Mouse (Mus musculus): ENCODE measurements around the gene Magi2. TPM values are rescaled to one million over a fixed set of nuclear protein-coding genes. Genes with fewer than 3 reads are reported as not detected.

Magi2 gene
- polyA plus RNA-seq, 1 experiment from 2014 or later = 22.3 TPM

DNA sequence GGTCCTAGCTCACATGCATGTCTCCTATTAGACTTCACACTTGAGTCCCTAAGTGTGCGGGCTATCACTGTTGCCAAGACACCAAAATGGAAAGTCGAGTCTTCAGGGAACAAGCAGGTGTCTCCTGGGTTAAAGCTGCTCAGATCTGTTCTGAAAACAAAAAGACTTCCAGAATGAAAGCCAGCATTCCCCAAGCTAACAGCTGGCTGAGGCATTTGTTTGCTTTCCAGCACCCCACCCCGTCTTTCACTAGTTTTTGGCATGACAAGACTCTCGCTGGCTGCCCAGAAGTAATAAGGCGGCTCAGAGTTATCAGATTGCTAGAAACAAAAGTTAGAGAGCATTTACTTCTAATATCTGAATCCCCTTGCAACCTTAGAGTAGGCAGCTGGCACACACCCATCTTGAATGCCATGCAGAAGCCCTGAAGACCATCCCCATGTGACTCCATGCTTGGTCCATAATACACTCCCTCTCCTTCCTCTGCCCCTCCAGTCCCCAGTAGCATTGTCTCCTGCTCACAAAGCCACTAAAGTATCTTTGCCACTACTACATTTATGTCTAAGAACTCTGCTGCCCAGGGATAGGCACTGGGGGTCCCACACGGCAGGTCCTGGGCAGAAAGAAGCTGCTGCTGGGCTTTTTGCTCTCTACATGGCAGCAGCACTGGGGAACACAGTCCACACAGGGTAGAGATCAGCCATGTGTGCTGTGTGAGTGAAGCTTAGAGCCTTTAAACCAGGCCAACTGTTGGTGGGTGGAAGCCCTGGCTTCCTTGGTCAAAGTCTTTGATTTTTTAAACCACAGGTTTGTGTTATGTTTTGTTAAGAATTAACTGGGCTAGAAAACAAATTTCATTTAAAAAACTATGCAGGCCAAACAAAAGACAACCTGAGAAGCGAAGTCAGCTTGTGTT, 1394.0 kb downstream of the Magi2 start:
- no peaks in the 10 kb centered on the region for H3K9me3 ChIP-seq
- peaks cover 10% of the 10 kb centered on the region for H3K4me1 ChIP-seq
- 82% methylated on average over 7 of the region's 7 CpGs for WGBS
- H3K4me2 ChIP-seq = no peak overlapping the region
- no peak for ATAC-seq (ENCODE audit: low FRiP score)
- H3K27me3 ChIP-seq = no peaks in the 10 kb centered on the region
- no peak overlapping the region for H3K4me3 ChIP-seq (replicated peaks)
- H3K9ac ChIP-seq = no peak overlapping the region
- no peak overlapping the region for H3K27ac ChIP-seq
- H3K36me3 ChIP-seq (replicated peaks) = no peaks in the 10 kb centered on the region

DNA sequence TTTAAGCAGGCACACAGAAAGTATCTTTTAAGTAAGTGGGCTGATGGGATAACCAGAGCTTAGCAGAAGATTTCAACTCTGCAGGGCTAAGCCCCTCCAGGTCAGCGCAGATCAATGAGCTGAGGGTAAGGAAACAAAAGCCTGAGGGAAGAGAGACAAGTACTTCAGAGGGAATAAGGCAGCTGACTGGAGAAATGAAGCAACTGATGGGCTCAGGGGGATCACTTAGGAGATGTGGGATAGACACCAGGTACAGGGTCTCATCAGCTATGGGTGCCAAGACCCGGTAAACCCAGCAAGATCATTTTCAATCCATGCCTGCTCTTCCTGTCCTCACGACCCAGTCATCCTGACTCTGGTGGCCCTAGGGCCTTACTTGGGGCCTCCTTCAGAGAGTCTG, 1395.6 kb downstream of the Magi2 start:
- Histone ChIP-seq H3K9me3 (no peaks in the 10 kb centered on the region), H3K4me3 (replicated peaks) (no peak overlapping the region), H3K27me3 (no peaks in the 10 kb centered on the region), H3K4me1 (peaks cover 10% of the 10 kb centered on the region), H3K36me3 (replicated peaks) (no peaks in the 10 kb centered on the region), H3K27ac (no peak overlapping the region), H3K9ac (no peak overlapping the region), H3K4me2 (no peak overlapping the region)
- WGBS = 57% methylated on average over 3 of the region's 3 CpGs
- ATAC-seq (ENCODE audit: low FRiP score) = no peak

DNA sequence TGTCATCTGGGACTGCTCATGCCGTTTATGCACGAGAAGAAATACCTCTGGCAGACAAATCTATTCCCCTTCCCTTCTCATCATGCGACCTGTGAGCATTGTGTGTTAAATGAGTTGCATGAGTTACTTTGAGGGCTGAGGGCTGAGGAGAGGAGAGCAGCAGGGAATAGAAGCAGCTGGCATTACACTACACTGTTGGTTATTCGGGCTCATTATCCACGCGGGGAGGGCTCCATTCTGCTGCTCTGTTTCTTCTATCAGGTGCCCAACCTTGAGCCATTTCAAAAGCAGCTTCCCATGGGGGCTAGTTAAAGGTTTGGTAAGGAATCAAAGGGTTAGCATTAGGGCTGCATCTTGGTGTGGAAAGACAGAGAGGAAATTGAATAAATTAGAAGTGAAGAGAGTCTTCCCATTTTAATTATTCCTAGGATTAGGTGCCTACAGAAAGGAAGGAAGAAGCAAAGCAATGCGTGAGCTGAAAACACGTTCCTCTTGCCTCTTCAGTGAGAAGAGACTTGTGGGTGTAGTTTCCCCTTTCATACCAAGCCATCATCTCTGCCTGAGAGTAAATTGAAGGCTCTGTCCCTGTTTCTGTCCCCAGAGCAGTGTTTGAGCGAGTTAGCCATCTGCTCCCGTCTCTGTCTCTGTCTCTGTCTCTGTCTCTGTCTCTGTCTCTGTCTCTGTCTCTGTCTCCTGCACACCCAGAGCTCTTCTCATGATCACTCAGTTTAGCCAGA, 1396.2 kb downstream of the Magi2 start:
- Histone ChIP-seq H3K36me3 (replicated peaks) (no peaks in the 10 kb centered on the region), H3K4me1 (peaks cover 10% of the 10 kb centered on the region), H3K27ac (no peak overlapping the region), H3K9ac (no peak overlapping the region), H3K4me2 (no peak overlapping the region), H3K9me3 (no peaks in the 10 kb centered on the region), H3K4me3 (replicated peaks) (no peak overlapping the region), H3K27me3 (no peaks in the 10 kb centered on the region)
- WGBS = 44% methylated on average over 10 of the region's 10 CpGs
- ATAC-seq (ENCODE audit: low FRiP score) = no peak

DNA sequence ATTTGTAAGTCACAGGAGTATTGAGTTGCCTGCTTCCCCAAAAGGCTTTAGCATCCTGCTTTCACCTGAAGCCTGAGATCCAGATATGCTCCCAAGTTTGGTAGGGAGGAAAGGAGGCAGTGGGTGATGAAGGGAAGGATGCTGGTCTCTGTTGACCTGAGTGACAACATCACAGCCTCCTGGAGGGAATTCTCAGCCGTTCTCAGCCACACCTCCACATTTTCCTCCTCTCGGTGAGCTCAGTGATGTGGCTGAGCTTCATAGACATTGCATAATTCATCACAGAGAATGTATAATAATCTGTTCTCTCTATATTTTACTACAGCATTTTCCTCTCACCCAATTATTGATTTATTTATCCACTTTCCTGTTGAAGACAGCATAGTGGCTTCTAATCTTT, 1398.3 kb downstream of the Magi2 start:
- Histone ChIP-seq H3K4me2 (no peak overlapping the region), H3K4me3 (replicated peaks) (no peak overlapping the region), H3K36me3 (replicated peaks) (no peaks in the 10 kb centered on the region), H3K27me3 (no peaks in the 10 kb centered on the region), H3K9ac (no peak overlapping the region), H3K4me1 (peaks cover 10% of the 10 kb centered on the region), H3K9me3 (no peaks in the 10 kb centered on the region), H3K27ac (no peak overlapping the region)
- WGBS = 89% methylated on average over 2 of the region's 2 CpGs
- no peak for ATAC-seq (ENCODE audit: low FRiP score)

DNA sequence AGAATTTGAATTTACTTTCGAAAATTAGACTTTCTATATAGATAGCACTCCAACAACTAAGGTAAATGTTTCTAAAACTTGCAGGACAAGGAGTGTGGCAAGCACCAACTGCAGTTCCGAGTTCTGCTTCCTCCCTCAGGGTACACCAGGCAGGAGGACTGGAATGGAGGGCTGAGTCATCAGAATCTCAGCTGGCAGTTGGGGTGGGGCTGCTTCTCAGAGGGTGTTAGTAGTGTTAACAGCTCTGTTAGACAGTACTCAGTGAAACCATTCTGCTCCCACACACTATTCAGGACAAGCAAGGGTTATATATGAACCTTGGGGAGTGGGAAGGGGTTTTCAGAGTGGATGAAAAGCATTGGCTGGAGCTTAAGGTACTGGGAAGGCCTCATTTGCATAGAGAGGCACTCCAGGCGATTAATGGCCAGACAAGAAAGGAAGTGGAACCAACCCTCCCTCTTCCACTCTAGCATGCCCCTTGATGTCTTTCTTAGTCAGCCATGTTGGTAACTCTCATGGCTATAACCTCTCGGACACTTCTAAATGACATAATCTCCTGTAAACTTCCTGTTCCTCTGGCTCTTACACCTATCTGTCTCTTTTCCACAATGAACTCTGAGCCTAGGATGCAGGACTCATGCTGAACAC, 1402.2 kb downstream of the Magi2 start:
- H3K27me3 ChIP-seq = no peaks in the 10 kb centered on the region
- no peak overlapping the region for H3K4me3 ChIP-seq (replicated peaks)
- H3K36me3 ChIP-seq (replicated peaks) = no peaks in the 10 kb centered on the region
- H3K9ac ChIP-seq = no peak overlapping the region
- ATAC-seq (ENCODE audit: low FRiP score) = no peak
- no peak overlapping the region for H3K27ac ChIP-seq
- H3K4me2 ChIP-seq = no peak overlapping the region
- no peaks in the 10 kb centered on the region for H3K9me3 ChIP-seq
- peaks cover 2% of the 10 kb centered on the region; the same call in 1 of the 2 replicates for H3K4me1 ChIP-seq
- WGBS = 61% methylated on average over 4 of the region's 4 CpGs

DNA sequence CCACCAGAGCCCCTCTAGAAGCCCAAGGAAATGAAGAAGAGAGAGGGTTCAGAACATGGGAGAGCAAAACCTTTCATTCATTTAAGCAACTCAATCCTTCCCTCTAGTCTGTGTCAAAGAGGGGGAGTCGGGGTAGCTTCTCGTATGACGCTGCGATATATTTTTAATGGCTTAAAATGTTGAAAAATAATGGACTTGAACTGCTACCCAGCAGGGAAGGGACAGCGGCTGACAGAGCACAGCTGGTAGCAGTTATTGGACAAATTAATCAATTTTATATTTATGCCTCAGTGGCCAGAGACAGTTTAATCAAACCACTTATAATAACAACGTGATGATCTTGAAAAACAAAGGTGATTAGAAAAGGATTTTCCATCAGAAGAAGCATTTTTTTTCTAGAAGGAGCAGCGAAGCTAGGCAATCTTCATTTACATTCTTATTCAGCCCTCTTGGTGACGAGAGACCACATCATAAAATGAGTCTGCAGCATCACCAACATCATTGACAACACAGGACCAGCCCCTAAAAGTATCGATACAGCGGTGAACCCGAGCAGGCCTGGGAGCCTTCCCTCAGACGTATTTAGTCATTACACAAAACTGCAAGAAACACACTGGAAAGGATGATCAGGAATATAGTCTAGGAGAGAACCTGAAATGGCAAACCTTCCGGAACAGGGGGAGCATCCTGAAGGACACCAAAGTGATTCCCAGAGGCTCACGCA, 1407.4 kb downstream of the Magi2 start:
- Histone ChIP-seq H3K27me3 (no peaks in the 10 kb centered on the region), H3K36me3 (replicated peaks) (no peaks in the 10 kb centered on the region), H3K9me3 (no peaks in the 10 kb centered on the region), H3K27ac (no peak overlapping the region), H3K4me3 (replicated peaks) (no peak overlapping the region), H3K9ac (no peak overlapping the region), H3K4me1 (peaks cover 3% of the 10 kb centered on the region; the same call in 1 of the 2 replicates), H3K4me2 (no peak overlapping the region)
- 75% methylated on average over 14 of the region's 14 CpGs for WGBS
- peak; percentile 54; the same call in 1 of the 2 replicates for ATAC-seq (ENCODE audit: low FRiP score)

DNA sequence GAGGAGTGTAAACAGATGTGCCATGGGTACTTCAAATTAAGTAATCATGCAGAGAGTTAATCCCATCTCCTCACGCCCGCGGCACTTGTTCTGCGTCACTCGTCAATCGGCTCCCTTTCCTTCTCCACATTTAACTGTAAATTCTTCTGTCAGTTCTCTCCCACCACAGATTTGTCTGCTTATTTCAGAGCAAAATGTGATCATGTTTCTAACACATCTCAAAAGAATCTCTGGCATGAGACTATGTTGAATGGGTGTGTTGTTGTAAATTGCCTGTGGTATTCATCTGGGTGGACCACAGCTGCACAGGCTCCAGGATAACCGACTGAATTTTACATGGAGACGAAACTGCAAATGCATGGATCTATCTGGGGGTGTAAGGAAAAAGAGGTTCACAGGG, 1408.0 kb downstream of the Magi2 start:
- no peaks in the 10 kb centered on the region for H3K27me3 ChIP-seq
- no peak overlapping the region for H3K4me3 ChIP-seq (replicated peaks)
- no peak overlapping the region for H3K4me2 ChIP-seq
- no peak overlapping the region for H3K9ac ChIP-seq
- H3K27ac ChIP-seq = no peak overlapping the region
- ATAC-seq (ENCODE audit: low FRiP score) = no peak
- 65% methylated on average over 8 of the region's 8 CpGs for WGBS
- H3K4me1 ChIP-seq = peaks cover 3% of the 10 kb centered on the region; the same call in 1 of the 2 replicates
- no peaks in the 10 kb centered on the region for H3K36me3 ChIP-seq (replicated peaks)
- H3K9me3 ChIP-seq = no peaks in the 10 kb centered on the region

DNA sequence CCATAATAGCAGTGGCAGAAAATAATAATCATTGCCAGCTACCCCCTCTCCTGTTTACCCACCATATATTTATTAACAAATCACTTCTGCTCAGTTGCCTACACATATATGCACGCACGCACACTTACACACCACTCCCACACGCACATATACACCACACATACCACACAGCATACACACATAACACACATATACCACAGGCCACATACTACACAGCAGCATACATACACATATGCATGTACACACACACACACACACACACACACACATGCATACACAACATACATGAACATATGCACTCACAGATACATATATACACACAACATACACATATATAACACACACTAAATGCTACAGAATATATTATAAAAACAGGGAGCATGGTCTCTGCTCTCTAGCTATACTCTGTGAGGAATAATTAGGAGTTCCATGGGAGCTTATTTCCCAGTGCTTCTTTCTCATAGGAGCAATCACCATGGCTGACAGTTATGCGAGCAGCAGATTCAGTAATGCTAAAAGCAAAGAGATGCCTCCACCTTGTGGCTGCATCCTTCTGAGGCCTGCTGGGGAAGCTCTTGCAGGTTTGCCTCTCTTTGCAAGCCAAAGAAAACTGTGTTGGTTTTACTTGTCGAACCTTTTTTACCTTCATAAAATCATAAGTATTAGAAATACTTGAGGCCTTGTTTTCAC, 1410.6 kb downstream of the Magi2 start:
- Histone ChIP-seq H3K27me3 (no peaks in the 10 kb centered on the region), H3K4me1 (peaks cover 3% of the 10 kb centered on the region; the same call in 1 of the 2 replicates), H3K36me3 (replicated peaks) (no peaks in the 10 kb centered on the region), H3K4me2 (no peak overlapping the region), H3K9me3 (no peaks in the 10 kb centered on the region), H3K4me3 (replicated peaks) (no peak overlapping the region), H3K9ac (no peak overlapping the region), H3K27ac (no peak overlapping the region)
- 85% methylated on average over 5 of the region's 5 CpGs for WGBS
- no peak for ATAC-seq (ENCODE audit: low FRiP score)

DNA sequence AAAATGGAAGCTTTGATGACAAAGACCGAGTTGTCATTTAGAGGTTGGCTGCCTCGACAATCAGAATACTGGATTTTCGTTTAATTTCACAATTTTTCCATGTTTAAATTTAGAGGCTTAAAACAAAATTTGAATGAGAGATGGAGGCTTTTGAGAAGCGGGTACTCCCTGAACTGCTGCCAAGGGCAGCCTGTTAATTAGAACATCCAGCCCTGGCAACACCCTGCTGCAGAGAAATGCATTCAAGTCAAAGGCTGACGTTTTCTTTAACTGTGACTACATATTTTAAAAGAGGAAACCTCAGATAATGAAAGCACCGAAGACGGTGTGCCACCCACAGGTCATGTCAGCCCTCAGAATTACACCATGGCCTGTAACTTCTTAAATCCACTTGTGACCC, 1415.4 kb downstream of the Magi2 start:
- no peak overlapping the region for H3K4me2 ChIP-seq
- no peaks in the 10 kb centered on the region for H3K4me1 ChIP-seq
- H3K4me3 ChIP-seq (replicated peaks) = no peak overlapping the region
- no peak overlapping the region for H3K9ac ChIP-seq
- H3K27me3 ChIP-seq = no peaks in the 10 kb centered on the region
- no peaks in the 10 kb centered on the region for H3K36me3 ChIP-seq (replicated peaks)
- WGBS = 65% methylated on average over 7 of the region's 7 CpGs
- H3K9me3 ChIP-seq = no peaks in the 10 kb centered on the region
- no peak overlapping the region for H3K27ac ChIP-seq
- no peak for ATAC-seq (ENCODE audit: low FRiP score)

DNA sequence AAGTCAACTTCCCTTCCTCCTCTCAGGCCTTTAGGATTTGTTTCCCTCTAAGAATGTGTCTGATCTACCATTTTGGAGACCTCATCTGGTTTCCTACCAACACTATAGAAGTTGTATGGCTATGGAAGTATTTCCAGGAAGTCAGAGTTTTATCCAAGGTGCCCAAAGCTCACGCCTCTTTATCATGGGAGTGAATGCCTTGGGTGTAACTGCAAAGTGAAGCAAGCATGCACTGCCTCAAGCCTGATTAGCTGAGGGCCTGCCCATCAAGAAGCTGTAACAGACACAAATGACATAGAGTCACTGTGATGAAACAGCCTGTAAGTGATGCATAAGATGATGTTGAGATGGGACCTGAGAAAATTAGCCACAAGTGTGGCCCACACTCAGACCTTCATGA, 1416.9 kb downstream of the Magi2 start:
- H3K36me3 ChIP-seq (replicated peaks) = no peaks in the 10 kb centered on the region
- no peak overlapping the region for H3K4me2 ChIP-seq
- H3K9me3 ChIP-seq = no peaks in the 10 kb centered on the region
- H3K4me1 ChIP-seq = no peaks in the 10 kb centered on the region
- no peak overlapping the region for H3K4me3 ChIP-seq (replicated peaks)
- H3K27me3 ChIP-seq = no peaks in the 10 kb centered on the region
- H3K9ac ChIP-seq = no peak overlapping the region
- WGBS = 87% methylated on average over 1 of the region's 1 CpGs
- no peak for ATAC-seq (ENCODE audit: low FRiP score)
- no peak overlapping the region for H3K27ac ChIP-seq

DNA sequence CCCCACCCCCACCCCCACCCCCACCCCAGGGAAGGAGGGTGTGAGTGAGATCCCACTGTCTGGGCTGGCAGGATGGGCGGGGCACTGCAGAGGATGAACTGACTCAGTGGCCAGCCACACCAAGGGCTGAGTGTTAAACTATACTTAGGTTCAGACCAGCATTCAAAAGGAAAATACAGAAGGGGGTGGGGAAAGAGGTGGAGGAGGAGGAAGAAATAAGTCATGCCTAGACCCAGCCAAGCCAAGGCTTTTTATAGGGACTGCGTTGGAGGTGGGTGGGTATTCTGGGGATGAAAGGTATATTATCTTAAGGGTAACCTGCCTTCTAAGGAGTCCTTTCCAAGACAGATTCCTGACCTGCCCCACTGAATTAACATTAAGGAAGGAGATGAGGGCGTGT, 1420.1 kb downstream of the Magi2 start:
- Histone ChIP-seq H3K9me3 (no peaks in the 10 kb centered on the region), H3K9ac (no peak overlapping the region), H3K4me3 (replicated peaks) (no peak overlapping the region), H3K27me3 (no peaks in the 10 kb centered on the region), H3K36me3 (replicated peaks) (no peaks in the 10 kb centered on the region), H3K4me2 (no peak overlapping the region), H3K27ac (no peak overlapping the region), H3K4me1 (no peaks in the 10 kb centered on the region)
- no peak for ATAC-seq (ENCODE audit: low FRiP score)
- 92% methylated on average over 3 of the region's 3 CpGs for WGBS
